Mouse (Mus musculus): ENCODE measurements around the gene Tmed10.

Tmed10 gene

DNA sequence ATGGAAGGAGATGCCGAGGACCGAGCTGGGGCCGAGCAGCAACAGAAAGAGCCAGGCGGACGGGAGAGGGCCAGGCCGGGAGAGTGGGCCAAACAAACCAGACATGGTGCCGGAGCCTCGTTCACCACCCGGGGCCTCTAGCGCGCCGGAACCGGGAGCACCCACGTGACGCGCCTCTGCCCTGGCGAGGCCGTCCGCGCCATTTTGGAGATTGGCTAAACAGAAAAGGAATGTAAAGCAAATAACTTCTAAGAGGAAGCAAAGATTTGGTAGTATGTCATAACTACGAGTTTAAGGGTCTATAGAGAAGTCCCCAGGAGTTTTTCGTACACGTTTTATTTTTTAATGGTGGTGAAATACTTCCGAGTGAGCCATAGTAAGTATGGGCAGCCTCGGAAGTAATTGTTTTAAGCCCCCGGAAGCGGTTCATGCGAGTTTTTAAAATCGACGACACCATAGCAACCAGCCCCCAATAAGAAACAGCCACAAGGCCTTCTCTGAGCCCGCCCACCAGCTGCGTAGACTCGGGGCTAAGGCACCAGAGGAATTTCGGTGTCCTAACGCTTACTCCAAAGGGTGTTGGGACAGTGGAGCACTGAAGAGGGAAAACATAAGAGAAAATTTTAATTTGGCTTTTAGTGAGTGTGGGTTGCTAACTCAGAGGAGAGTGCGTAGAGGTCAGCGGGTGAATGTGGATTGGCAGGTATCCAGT lies at the start of gene Tmed10:
Gene Tmed10, minus strand, starts transcription at position 287 of the 712 bp plus-strand sequence.
- DNase-seq, result peak; percentile 96

DNA sequence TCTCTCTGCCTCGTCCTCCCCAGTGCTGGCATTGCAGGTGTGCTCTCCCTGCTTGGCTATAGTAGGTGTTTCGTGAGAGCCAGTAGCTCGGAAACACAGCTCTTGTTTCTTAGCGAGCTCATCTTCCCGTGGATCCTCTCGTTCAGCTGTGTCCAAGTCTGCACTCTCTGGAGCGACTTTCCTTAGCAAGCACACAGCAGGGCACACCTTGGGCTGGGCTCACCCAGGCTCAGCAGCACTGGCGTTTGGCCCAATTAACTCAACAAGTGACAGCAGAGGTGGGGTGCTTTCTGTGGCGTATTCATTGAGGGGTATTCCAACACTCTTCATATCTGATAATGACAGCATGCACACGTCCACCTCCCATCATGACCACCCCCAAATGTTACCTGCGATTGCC lies 48.6 kb upstream of the Tmed10 start:
- no peak for DNase-seq

DNA sequence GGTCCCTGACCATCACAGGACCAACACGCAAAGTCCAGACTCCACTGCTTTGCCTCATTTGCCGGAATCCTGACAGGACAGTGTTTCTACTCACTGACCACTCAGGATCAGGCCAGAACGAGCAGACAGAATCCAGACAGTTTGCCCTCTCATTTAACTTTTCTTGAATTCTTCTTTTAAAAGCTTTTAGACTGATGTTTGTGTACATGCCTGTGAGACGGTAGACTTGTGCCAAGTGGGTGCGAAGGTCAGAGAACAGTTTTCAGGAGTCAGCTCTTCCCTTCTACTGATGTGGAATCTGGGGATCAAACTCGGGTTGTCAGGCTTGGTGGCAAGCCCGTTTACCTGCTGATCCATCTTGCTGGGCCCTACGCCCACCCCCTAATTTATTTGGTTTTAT lies 47.9 kb upstream of the Tmed10 start:
- DNase-seq, result peak; percentile 53

DNA sequence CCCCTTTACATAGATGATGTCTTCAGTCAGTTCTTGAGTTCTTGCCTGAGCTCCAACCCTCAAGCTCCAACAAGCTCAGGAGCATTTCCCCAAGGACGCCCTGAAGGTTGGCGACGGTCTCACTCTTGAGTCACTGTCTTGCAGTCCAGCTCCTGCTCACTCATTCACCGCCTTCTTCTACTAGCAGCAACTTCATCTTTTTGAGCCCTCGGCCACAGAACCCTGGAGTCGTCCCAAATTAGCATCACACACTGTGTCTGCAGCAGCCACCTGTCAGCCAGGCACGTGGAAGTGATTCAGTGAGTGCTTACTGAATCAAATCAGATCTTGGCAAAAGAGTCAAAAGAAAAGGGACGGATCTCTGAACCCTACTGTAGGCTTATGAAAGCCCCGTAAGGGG lies 46.3 kb upstream of the Tmed10 start:
- DNase-seq, result no peak

DNA sequence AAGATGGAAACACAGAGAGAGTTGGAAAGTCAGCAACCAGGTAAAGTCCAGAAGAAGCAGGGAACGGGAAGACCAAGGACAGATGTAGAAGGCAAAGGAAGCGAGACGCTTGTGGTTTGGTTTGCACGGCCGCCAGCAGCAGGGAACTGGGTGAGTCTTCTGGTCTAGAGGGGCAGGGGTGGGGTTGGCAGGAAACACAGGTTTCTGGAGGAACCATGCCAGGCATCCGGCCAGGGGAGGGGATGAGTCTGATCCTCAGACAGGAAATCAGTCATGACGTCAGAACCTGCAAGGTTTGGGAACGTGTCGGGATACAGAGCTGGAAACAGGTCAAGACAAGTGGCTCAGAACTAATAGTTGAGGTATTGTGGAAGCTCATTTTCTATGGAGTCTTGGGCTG lies 43.2 kb upstream of the Tmed10 start:
- peak; percentile 60 for DNase-seq

DNA sequence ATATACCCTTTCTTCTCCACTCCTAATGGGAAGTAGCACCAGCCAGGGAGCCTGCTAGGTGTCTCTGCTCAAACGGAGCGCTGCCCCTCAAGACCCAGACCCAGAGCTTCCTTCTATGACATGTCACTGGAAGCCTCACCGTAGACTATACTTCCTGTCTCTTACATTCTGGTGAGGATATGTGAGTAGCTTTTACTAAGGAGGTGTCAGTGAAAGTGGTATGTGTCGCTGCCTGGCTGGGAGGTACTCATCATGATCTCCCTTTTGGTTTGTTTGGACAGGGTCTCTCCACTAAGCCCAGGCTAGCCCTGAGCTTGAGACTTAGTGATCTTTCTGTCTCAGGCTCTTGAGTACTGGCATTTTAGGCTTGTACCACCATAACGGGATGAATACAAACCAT lies 41.7 kb upstream of the Tmed10 start:
- no peak for DNase-seq

DNA sequence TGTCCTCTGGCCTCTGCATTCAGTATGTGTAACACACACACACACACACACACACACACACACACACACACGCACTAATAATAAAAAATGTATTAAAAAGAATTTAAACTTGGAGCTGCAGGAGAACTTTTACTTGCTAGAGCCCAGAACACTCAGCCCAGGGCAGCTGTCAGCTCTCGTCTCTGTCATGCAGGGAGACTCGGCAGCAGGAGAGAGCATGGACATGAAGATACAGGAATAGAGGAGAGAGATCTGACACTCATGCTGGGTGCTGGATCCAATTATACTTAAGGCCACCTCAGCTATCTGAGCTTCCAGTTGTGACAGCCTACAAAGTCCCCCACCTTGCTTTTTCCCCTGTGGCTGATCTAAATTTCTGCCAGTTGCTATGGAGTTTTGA lies 41.2 kb upstream of the Tmed10 start:
- DNase-seq, result no peak

DNA sequence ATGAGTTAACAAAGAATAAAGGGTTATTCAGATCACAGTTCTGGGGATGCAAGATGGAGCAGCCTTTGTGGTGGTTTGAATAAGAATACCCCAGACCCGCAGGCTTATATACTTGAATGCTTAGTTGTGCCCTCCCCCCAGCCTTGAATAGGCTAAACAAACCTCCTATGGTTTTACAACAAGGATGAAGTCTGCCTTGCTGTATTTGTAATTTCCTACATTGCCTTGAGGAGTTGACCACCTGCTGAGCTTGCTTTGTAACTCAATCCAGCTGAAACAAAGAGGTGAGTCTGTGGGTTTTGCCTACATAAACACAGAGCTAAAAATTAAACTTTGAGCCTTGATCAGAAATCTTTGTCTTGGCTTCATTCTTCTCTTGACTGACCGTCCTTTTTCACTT lies 36.5 kb upstream of the Tmed10 start:
- DNase-seq, result no peak

DNA sequence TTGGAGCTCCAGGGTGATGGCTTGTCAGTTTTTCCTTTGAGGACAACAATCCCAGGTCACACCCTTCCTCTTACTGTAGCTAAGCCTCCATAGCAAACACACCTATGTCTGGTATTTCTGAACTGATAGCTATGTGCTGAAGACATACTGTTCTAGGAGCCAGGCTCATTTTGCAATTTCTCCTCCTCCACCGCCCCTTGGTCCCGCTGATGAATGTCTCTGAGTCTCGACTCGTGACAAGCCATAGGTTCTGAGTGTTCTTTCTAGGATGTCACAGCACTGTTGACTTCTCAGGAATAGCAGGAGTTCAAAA lies 23.3 kb upstream of the Tmed10 start:
- DNase-seq, result no peak

DNA sequence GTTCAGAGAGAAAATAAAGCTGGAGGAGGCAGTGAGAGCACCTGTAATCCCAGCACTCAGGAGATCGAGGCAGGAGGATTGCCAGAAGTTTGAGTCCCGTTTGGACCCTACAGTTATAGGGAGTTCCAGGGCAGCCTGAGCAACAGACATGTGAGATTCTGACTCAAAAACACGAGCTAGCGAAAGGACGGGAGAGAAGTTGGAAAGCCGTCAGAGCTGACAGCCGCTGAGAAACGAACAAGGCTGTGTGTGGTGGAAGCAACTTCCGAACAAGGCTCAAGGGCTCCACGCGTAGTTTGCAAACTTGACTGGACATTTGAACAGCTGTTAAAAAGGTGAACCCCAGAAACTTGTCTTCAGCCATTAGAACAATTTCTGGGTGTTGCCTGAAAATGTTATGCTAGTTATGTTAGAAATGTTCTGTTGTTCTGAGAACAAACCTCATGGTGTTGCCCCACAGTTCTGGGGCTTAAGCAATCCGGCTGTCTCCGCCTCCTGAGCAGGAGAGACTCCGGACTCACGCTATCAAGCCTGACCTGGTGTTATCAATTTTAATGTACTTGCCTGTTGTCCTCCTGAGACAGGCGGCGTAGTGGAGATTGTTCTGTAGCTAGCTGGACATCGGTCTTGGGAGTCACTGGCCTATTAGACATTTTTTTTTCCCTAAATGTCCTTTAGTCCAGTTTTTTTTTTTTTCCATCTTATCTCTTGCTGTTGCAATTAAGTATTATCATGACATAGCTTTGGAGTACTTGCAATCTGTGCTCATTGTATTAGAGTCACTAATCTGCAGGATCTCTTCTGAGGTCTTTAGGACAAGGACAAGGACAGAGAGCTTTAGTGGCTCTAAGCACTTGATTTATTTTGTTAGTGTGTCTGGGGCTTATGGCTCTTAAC lies 22.7 kb upstream of the Tmed10 start:
- DNase-seq, result no peak

DNA sequence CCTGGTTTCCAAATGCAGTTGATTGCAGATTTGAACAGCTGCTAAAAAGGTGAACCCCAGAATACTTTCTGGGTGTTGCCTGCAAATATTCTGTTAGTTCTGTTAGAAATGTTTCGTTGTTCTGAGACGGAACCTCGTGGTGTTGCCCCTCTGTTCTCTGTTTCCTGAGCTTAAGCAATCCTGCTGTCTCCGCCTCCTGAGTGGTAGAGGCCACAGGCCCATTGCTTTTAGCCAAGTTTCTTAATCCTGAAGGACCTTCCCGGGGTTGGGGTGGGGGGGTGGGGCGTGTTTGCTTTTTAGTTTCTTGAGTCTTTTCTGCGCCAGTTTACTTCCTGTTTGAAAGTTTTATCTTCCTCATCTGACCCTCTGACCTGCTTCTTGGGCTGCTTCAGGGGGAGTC lies 19.3 kb upstream of the Tmed10 start:
- DNase-seq, result no peak

DNA sequence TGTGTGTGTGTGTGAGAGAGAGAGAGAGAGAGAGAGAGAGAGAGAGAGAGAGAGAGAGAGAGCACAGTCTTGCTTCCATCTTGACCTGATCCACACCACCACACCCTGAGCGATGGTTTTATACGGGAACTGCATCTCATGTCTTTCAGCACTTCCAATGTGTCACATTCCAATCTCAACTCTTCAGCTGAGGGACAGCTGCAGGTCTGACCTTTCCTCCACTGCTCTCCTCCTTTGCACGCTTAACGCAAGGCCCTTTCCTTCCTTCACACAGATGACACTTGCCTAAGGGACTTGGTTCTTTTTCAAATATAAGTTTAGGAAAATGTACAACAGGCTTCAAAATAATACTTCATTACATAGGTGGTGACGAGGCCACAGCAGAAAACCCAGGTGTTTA lies 18.9 kb upstream of the Tmed10 start:
- DNase-seq, result no peak

DNA sequence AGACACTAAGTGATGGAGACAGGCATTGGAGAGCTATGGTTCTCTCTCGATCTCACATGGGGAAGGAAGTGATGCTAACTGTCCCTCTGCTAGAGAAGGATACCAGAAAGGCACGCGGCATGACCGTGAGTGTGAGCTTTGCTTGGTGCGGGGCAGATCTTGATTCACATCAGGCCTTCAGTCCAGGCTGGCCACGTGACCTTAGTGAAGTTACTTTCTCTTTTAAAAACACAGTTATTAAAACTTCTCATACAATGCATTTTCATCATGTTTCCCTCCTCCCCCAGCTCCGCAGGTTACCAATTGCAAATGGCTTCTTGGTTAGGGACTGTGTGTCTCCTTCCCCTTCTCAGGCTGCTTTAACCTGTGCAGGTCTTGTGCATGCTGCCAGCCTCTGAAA lies 16.5 kb upstream of the Tmed10 start:
- no peak for DNase-seq

DNA sequence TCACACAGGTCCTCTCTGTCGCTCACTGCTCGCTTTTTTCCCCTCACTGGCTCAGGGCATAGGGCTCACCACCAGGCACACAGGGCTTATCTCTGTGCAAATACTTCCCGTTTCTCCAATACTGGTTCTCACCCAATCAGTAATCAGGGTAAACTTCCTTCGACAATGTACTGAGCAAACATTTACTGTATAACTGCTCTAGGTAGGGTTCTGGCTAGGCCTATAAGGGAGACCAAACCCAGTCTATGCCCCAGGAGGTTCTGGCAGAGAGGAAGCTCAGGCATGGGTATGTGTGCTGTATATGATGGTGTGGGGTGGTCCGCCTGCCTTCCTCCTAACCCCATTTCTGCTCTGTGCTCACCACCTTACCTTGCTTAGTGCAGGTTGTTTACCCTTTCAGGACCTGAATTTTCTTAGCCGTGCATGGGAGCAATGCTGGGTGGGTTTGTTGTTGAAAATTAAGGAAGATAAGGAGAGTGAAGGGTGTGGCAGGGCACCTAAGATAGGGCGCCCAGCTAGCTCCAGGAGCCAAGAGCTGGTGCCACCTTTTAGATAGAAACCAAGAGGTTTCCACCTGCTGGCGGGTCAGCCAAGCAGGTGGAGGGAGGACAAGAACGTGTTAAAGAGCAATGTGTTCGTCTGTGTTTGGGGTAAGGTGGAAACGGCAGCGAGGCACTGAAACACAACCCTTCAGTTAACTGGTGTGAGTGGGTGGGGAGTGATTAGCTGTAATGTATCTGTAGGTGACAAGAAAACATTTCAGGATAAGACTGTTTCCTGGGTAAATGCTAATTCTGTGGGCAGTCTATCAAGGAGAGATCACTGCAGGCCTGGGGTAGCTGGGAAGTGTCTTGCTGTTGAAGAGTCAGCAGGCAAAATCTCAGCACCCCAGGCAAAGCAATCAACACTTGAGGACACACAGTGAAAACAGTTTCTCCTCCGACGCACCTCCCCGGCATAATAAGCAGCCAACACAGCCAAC lies 14.8 kb upstream of the Tmed10 start:
- no peak for DNase-seq

DNA sequence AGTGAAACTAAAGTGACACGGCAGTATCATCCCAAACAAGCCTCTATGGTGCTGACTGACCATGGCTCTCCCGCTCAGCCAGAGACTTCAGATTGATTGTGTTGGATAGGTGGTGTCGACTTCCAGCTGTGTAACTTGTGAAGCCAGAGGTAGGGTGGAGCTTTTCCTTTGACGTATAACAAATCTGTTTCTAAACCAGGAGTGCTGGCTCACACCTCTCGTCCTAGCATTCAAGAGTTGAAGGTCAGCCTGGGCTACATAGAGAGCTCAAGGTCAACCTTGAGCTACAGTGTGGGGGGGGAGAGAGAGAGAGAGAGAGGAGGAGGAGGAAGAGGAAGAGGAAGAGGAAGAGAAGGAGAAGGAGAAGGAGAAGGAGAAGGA lies 11.3 kb upstream of the Tmed10 start:
- DNase-seq, result no peak

DNA sequence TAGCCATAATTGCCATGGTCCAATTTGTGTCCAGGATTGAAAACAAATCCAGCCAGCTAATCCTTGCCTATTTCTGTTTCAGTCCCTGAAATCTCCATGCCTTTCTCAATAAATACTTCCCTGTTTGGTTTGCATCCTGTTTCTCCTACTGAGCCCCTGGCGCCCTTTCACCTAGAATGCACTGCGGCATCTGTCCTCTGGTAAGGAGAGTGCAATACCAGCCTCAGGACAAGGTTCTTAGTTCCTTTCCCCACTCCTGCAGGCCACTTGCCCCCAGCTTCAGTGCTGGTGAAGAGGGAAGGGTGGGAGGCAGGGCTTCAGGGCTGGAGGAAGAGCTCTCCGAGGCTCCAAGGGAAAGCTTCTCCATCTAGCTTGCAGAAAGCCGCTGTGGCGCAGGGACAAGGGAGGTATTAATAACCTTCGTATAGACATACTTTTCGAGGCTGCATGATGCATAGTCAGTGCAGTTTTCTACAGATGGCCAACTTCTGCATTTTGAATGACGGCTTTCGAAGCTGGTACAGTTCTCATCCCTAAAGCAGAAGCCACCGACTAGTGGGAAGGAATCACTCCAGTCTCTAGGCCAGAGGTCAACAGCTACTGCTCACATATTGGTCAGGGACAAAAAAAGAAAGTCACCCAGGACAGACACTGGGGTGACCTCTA lies 10.8 kb upstream of the Tmed10 start:
- no peak for DNase-seq

DNA sequence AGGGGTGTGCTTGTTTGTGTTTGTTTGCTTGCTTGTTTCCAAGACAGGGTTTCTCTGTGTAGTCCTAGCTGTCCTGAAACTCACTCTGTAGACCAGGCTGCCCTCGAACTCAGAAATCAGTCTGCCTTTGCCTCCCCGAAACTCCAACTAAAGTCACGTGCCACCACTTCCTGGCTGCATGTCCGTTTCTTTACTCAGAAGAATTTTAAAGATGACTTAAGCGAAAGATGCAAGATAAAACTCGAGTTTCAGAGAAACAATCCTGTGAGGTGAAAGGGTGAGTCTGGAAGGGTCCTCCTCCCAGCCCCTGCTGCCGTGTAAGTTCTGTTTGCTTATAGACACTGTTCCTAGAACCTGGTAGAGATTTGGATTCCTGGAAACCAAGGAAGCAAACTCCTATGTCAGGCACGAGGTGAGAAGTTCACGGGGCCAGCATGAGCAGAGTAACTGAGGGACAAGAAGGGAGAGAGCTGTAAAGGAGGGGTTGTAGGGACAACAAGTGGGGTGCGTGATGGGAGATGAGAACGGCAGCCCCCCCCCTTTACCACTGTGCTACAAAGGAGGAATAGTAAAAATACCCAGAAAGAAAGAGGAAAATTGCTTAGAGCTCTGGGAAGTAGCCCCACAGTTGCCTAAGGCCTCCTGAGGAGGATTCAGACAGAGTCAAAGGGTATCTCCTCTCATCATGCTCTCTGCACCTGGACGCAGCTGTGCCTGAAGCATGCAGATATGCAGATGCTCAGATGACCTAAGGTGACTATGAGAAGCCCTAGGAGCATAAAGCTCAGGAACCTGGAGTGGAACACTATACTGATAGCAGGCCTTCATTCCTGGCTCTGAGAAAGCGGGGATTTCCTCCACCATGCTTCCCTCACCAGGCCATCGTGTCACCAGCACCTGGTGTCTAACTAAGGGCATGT lies 8.4 kb upstream of the Tmed10 start:
- no peak for DNase-seq

DNA sequence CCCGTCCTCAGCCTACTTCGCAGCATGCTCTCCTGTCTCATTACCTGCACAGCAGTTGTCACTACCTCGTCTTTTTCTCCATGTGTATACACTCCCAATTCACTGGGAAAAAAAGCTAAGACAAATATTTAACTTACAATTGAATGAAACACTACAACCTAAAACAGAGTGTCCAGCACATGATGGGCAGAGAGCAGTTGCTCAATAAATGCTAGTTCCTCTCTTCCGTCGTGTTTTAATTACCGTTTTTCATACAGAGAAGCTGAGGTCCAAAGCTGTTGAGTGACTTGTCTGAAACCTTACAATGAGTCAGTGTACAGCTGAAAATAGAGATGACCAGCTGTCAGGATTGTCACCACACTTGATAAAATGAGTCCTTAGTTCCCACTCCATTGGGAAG lies 6.9 kb upstream of the Tmed10 start:
- DNase-seq, result no peak

DNA sequence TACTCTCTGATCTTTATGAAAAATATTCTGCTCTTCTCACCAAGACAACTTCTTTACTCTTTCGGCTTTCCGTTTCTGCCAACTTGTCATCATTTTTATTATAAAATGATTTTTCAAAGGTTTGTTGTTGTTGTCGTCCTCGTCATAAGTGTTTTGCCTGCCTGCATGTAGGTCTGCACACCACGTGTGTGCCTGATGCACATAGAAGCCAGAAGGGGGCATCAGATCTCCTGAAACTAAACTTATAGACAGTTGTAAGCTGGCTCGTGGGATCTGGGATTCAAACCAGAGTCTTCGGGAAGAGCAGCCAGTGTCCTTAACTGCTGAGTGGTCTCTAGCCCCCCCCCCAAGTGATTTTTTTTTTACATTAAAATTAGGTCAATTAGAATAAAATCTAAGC lies 6.3 kb upstream of the Tmed10 start:
- no peak for DNase-seq

DNA sequence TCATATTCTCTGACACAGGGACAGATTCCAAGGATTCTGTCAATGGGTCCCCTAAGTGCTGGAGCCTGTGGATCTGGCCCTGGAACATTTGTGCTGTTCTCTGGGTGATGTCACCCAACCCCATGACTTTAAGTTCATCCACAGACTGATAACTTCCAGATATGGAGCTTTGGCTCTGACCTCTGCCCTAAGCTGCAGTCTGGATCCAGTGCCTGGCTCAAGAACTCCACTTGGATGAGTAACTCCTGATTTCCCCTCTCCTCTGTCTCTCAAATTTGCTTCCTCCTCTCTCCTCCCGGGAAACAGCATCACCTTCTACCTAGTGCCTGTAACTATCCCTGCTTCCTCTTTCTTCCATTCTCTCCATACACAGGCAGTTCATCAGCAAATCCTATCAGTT lies 5.7 kb upstream of the Tmed10 start:
- no peak for DNase-seq

DNA sequence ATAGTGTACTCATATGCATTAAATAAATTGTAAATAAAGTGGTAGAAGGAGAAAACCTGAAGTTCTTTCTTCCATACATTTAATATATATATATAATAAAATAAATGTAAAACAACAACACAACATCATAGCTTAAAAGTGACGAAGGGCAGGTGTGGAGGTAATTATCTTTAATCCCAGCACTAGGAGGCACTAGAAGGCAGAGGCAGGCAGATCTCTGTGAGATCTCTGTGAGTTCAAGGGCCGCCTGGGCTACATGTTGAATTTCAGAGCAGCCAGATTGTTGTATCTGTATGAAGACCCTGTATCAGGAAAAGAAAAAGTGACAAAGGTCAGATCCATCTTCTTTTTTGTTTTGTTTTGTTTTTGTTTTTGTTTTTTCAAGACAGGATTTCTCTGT lies 3.6 kb upstream of the Tmed10 start:
- no peak for DNase-seq
